Mouse (Mus musculus) R1 (cell line): ENCODE measurements around the gene Wdr1.

Source experiments
- DNase-seq: peaks from one replicate; pipeline ENCODE4 v3.0.0-alpha.2; 2018; ENCODE audit warnings: low read depth, low spot score

Gene Wdr1

GRCm38 (mm10) chr5:38544423-38545415 is 18.3 kb downstream of the Wdr1 start:
- DNase-seq: no peak

GRCm38 (mm10) chr5:38543496-38544217 is 19.4 kb downstream of the Wdr1 start:
- no peak for DNase-seq

- DNase-seq: no peak
Measured at GRCm38 (mm10) chr5:38541728-38542127, 21.3 kb downstream of the Wdr1 start.

- no peak for DNase-seq
Measured at GRCm38 (mm10) chr5:38540898-38541297, 22.1 kb downstream of the Wdr1 start.

- no peak for DNase-seq
Measured at GRCm38 (mm10) chr5:38538508-38538907, 24.5 kb downstream of the Wdr1 start.

GRCm38 (mm10) chr5:38537845-38538244 is 25.2 kb downstream of the Wdr1 start:
- DNase-seq: no peak

- no peak for DNase-seq
Measured at GRCm38 (mm10) chr5:38536822-38537221, 26.2 kb downstream of the Wdr1 start.

GRCm38 (mm10) chr5:38532084-38532483 is 30.9 kb downstream of the Wdr1 start:
- no peak for DNase-seq

- peak; percentile 67 for DNase-seq
Measured at GRCm38 (mm10) chr5:38529724-38530428, 33.1 kb downstream of the Wdr1 start.

- DNase-seq: no peak
Measured at GRCm38 (mm10) chr5:38522977-38523376, 40.0 kb downstream of the Wdr1 start.

GRCm38 (mm10) chr5:38520838-38521237 is 42.2 kb downstream of the Wdr1 start:
- peak; percentile 87 for DNase-seq

GRCm38 (mm10) chr5:38516267-38516666 is 46.8 kb downstream of the Wdr1 start:
- peak; percentile 67 for DNase-seq

- peak; percentile 18 for DNase-seq
Measured at GRCm38 (mm10) chr5:38512991-38513390, 50.0 kb downstream of the Wdr1 start.

- no peak for DNase-seq
Measured at GRCm38 (mm10) chr5:38509568-38509967, 53.5 kb downstream of the Wdr1 start.

GRCm38 (mm10) chr5:38505435-38505765 is 57.6 kb downstream of the Wdr1 start:
- no peak for DNase-seq

GRCm38 (mm10) chr5:38504747-38505434 is 58.1 kb downstream of the Wdr1 start:
- DNase-seq: no peak

- DNase-seq: no peak
Measured at GRCm38 (mm10) chr5:38504116-38504515, 58.9 kb downstream of the Wdr1 start.

- DNase-seq: no peak
Measured at GRCm38 (mm10) chr5:38502992-38503391, 60.0 kb downstream of the Wdr1 start, which contains the start of gene Slc2a9. Gene Slc2a9, minus strand, starts transcription at chr5:38503143.

- DNase-seq: no peak
Measured at GRCm38 (mm10) chr5:38500043-38500442, 63.0 kb downstream of the Wdr1 start.

- no peak for DNase-seq
Measured at GRCm38 (mm10) chr5:38499316-38499811, 63.7 kb downstream of the Wdr1 start.

- DNase-seq: no peak
Measured at GRCm38 (mm10) chr5:38498479-38498878, 64.5 kb downstream of the Wdr1 start.
